Mouse (Mus musculus): Measurements from ENCODE around the gene Cd46. TPM values are rescaled to one million over a fixed set of nuclear protein-coding genes. Genes with fewer than 3 reads are reported as not detected.

The Cd46 gene
- polyA plus RNA-seq, 1 experiment from 2014 or later: 0.80 TPM

GRCm38 (mm10) chr1:195100693-195101092, 8.6 kb upstream of the Cd46 start:
- Histone ChIP-seq H3K4me1 (ENCODE audit: control insufficient read depth, insufficient read depth, low read length) (no peaks in the 10 kb centered on the region), H3K27ac (replicated peaks; ENCODE audit: low read depth, low read length) (no peak overlapping the region), H3K4me3 (ENCODE audit: low read depth, low read length) (no peak overlapping the region), H3K27me3 (ENCODE audit: control insufficient read depth, insufficient read depth, low read length) (no peaks in the 10 kb centered on the region), H3K4me2 (ENCODE audit: low read depth, low read length) (no peak overlapping the region), H3K9ac (replicated peaks; ENCODE audit: low read length) (no peak overlapping the region), H3K9me3 (replicated peaks; ENCODE audit: control insufficient read depth, low read length) (no peaks in the 10 kb centered on the region), H3K36me3 (replicated peaks; ENCODE audit: control insufficient read depth, insufficient read depth, low read depth, low read length) (no peaks in the 10 kb centered on the region)
- ATAC-seq (replicated peaks; ENCODE audit: insufficient number of reproducible peaks, low FRiP score, low TSS enrichment, low read depth) (no peak), DNase-seq (ENCODE audit: low spot score) (no peak)
- 89% methylated on average over 4 of the region's 4 CpGs for WGBS

- Histone ChIP-seq H3K9me3 (replicated peaks; ENCODE audit: control insufficient read depth, low read length) (no peaks in the 10 kb centered on the region), H3K27me3 (ENCODE audit: control insufficient read depth, insufficient read depth, low read length) (no peaks in the 10 kb centered on the region), H3K9ac (replicated peaks; ENCODE audit: low read length) (no peak overlapping the region), H3K4me2 (ENCODE audit: low read depth, low read length) (no peak overlapping the region), H3K4me1 (ENCODE audit: control insufficient read depth, insufficient read depth, low read length) (no peaks in the 10 kb centered on the region), H3K36me3 (replicated peaks; ENCODE audit: control insufficient read depth, insufficient read depth, low read depth, low read length) (no peaks in the 10 kb centered on the region), H3K4me3 (ENCODE audit: low read depth, low read length) (no peak overlapping the region), H3K27ac (replicated peaks; ENCODE audit: low read depth, low read length) (no peak overlapping the region)
- DNase-seq (ENCODE audit: low spot score) (no peak), ATAC-seq (replicated peaks; ENCODE audit: insufficient number of reproducible peaks, low FRiP score, low TSS enrichment, low read depth) (no peak)
- 94% methylated on average over 1 of the region's 1 CpGs for WGBS
Measured at GRCm38 (mm10) chr1:195098004-195098403, 6.0 kb upstream of the Cd46 start.

GRCm38 (mm10) chr1:195091699-195092219, 290 bp downstream of the Cd46 start:
- peak overlapping the region; percentile 49 for H3K4me2 ChIP-seq (ENCODE audit: low read depth, low read length)
- DNase-seq (ENCODE audit: low spot score): no peak
- no peaks in the 10 kb centered on the region for H3K9me3 ChIP-seq (replicated peaks; ENCODE audit: control insufficient read depth, low read length)
- peak; percentile 83 for ATAC-seq (replicated peaks; ENCODE audit: insufficient number of reproducible peaks, low FRiP score, low TSS enrichment, low read depth)
- H3K4me3 ChIP-seq (ENCODE audit: low read depth, low read length): peak overlapping the region; percentile 28
- no peak overlapping the region for H3K27ac ChIP-seq (replicated peaks; ENCODE audit: low read depth, low read length)
- H3K4me1 ChIP-seq (ENCODE audit: control insufficient read depth, insufficient read depth, low read length): no peaks in the 10 kb centered on the region
- H3K27me3 ChIP-seq (ENCODE audit: control insufficient read depth, insufficient read depth, low read length): no peaks in the 10 kb centered on the region
- peak overlapping the region; percentile 40 for H3K9ac ChIP-seq (replicated peaks; ENCODE audit: low read length)
- H3K36me3 ChIP-seq (replicated peaks; ENCODE audit: control insufficient read depth, insufficient read depth, low read depth, low read length): no peaks in the 10 kb centered on the region
- WGBS: 23% methylated on average over 11 of the region's 11 CpGs

GRCm38 (mm10) chr1:195082142-195082541, 9.9 kb downstream of the Cd46 start:
- ATAC-seq (replicated peaks; ENCODE audit: insufficient number of reproducible peaks, low FRiP score, low TSS enrichment, low read depth) (no peak), DNase-seq (ENCODE audit: low spot score) (no peak)

GRCm38 (mm10) chr1:195040437-195040836, 51.6 kb downstream of the Cd46 start:
- H3K27me3 ChIP-seq (ENCODE audit: control insufficient read depth, insufficient read depth, low read length): no peaks in the 10 kb centered on the region
- H3K36me3 ChIP-seq (replicated peaks; ENCODE audit: control insufficient read depth, insufficient read depth, low read depth, low read length): no peaks in the 10 kb centered on the region
- ATAC-seq (replicated peaks; ENCODE audit: insufficient number of reproducible peaks, low FRiP score, low TSS enrichment, low read depth) (no peak), DNase-seq (ENCODE audit: low spot score) (peak; percentile 60)
- no peak overlapping the region for H3K4me3 ChIP-seq (ENCODE audit: low read depth, low read length)
- no peak overlapping the region for H3K9ac ChIP-seq (replicated peaks; ENCODE audit: low read length)
- H3K4me2 ChIP-seq (ENCODE audit: low read depth, low read length): no peak overlapping the region
- H3K27ac ChIP-seq (replicated peaks; ENCODE audit: low read depth, low read length): no peak overlapping the region
- no peaks in the 10 kb centered on the region for H3K4me1 ChIP-seq (ENCODE audit: control insufficient read depth, insufficient read depth, low read length)
- H3K9me3 ChIP-seq (replicated peaks; ENCODE audit: control insufficient read depth, low read length): no peaks in the 10 kb centered on the region

More at GRCm38 (mm10) chr1:195082142-195082541, 9.9 kb downstream of the Cd46 start:
- no peaks in the 10 kb centered on the region for H3K36me3 ChIP-seq (replicated peaks; ENCODE audit: control insufficient read depth, insufficient read depth, low read depth, low read length)
- no peak overlapping the region for H3K4me2 ChIP-seq (ENCODE audit: low read depth, low read length)
- no peak overlapping the region for H3K9ac ChIP-seq (replicated peaks; ENCODE audit: low read length)
- no peak overlapping the region for H3K27ac ChIP-seq (replicated peaks; ENCODE audit: low read depth, low read length)
- H3K9me3 ChIP-seq (replicated peaks; ENCODE audit: control insufficient read depth, low read length): no peaks in the 10 kb centered on the region
- no peaks in the 10 kb centered on the region for H3K27me3 ChIP-seq (ENCODE audit: control insufficient read depth, insufficient read depth, low read length)
- H3K4me1 ChIP-seq (ENCODE audit: control insufficient read depth, insufficient read depth, low read length): no peaks in the 10 kb centered on the region
- H3K4me3 ChIP-seq (ENCODE audit: low read depth, low read length): no peak overlapping the region

- H3K36me3 ChIP-seq (replicated peaks; ENCODE audit: control insufficient read depth, insufficient read depth, low read depth, low read length): no peaks in the 10 kb centered on the region
- H3K27me3 ChIP-seq (ENCODE audit: control insufficient read depth, insufficient read depth, low read length): no peaks in the 10 kb centered on the region
- ATAC-seq (replicated peaks; ENCODE audit: insufficient number of reproducible peaks, low FRiP score, low TSS enrichment, low read depth) (no peak), DNase-seq (ENCODE audit: low spot score) (no peak)
- no peak overlapping the region for H3K4me3 ChIP-seq (ENCODE audit: low read depth, low read length)
- H3K27ac ChIP-seq (replicated peaks; ENCODE audit: low read depth, low read length): no peak overlapping the region
- no peak overlapping the region for H3K9ac ChIP-seq (replicated peaks; ENCODE audit: low read length)
- no peaks in the 10 kb centered on the region for H3K9me3 ChIP-seq (replicated peaks; ENCODE audit: control insufficient read depth, low read length)
- H3K4me1 ChIP-seq (ENCODE audit: control insufficient read depth, insufficient read depth, low read length): no peaks in the 10 kb centered on the region
- no peak overlapping the region for H3K4me2 ChIP-seq (ENCODE audit: low read depth, low read length)
- WGBS: 50% methylated on average over 1 of the region's 1 CpGs
Measured at GRCm38 (mm10) chr1:195038386-195038785, 53.7 kb downstream of the Cd46 start.

- H3K27me3 ChIP-seq (ENCODE audit: control insufficient read depth, insufficient read depth, low read length): no peaks in the 10 kb centered on the region
- ATAC-seq (replicated peaks; ENCODE audit: insufficient number of reproducible peaks, low FRiP score, low TSS enrichment, low read depth) (no peak), DNase-seq (ENCODE audit: low spot score) (no peak)
- no peaks in the 10 kb centered on the region for H3K36me3 ChIP-seq (replicated peaks; ENCODE audit: control insufficient read depth, insufficient read depth, low read depth, low read length)
- no peaks in the 10 kb centered on the region for H3K4me1 ChIP-seq (ENCODE audit: control insufficient read depth, insufficient read depth, low read length)
- no peak overlapping the region for H3K27ac ChIP-seq (replicated peaks; ENCODE audit: low read depth, low read length)
- no peak overlapping the region for H3K4me2 ChIP-seq (ENCODE audit: low read depth, low read length)
- WGBS: 76% methylated on average over 1 of the region's 1 CpGs
- H3K9me3 ChIP-seq (replicated peaks; ENCODE audit: control insufficient read depth, low read length): no peaks in the 10 kb centered on the region
- no peak overlapping the region for H3K9ac ChIP-seq (replicated peaks; ENCODE audit: low read length)
- H3K4me3 ChIP-seq (ENCODE audit: low read depth, low read length): no peak overlapping the region
Measured at GRCm38 (mm10) chr1:195037985-195038384, 54.1 kb downstream of the Cd46 start.

GRCm38 (mm10) chr1:195037483-195037882, 54.6 kb downstream of the Cd46 start:
- H3K4me2 ChIP-seq (ENCODE audit: low read depth, low read length): no peak overlapping the region
- H3K27ac ChIP-seq (replicated peaks; ENCODE audit: low read depth, low read length): no peak overlapping the region
- no peaks in the 10 kb centered on the region for H3K27me3 ChIP-seq (ENCODE audit: control insufficient read depth, insufficient read depth, low read length)
- no peaks in the 10 kb centered on the region for H3K9me3 ChIP-seq (replicated peaks; ENCODE audit: control insufficient read depth, low read length)
- H3K9ac ChIP-seq (replicated peaks; ENCODE audit: low read length): no peak overlapping the region
- H3K4me1 ChIP-seq (ENCODE audit: control insufficient read depth, insufficient read depth, low read length): no peaks in the 10 kb centered on the region
- ATAC-seq (replicated peaks; ENCODE audit: insufficient number of reproducible peaks, low FRiP score, low TSS enrichment, low read depth): no peak
- 89% methylated on average over 6 of the region's 6 CpGs for WGBS
- no peak for DNase-seq (ENCODE audit: low spot score)
- H3K4me3 ChIP-seq (ENCODE audit: low read depth, low read length): no peak overlapping the region
- H3K36me3 ChIP-seq (replicated peaks; ENCODE audit: control insufficient read depth, insufficient read depth, low read depth, low read length): no peaks in the 10 kb centered on the region
